Mouse (Mus musculus): ENCODE measurements at regions not wholly inside any gene's neighbourhood (a gene's known extent, or its start where the extent isn't known, plus 50 kb on each side); places are given as distances from the start of the nearest gene placed in this dataset.

DNA sequence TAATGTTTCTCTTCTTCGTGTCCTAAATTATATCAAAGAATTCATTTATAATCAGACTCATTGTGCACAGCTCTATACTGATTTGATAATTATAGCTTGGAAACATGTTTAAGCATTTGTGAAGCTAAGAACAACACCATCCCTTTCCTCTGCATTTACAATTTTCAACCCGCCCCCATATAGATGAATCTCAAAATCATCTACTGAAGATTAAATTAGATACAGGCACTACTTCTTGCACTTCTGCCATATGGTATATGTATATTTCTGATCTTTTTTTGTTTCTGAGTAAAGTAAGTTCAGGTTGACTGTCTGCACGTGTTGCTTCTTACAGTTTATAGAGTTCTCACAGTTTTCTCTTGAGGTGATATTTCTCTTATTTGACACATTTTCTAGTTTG, 583.1 kb upstream of the C030005K15Rik start:
- no peak for DNase-seq

DNA sequence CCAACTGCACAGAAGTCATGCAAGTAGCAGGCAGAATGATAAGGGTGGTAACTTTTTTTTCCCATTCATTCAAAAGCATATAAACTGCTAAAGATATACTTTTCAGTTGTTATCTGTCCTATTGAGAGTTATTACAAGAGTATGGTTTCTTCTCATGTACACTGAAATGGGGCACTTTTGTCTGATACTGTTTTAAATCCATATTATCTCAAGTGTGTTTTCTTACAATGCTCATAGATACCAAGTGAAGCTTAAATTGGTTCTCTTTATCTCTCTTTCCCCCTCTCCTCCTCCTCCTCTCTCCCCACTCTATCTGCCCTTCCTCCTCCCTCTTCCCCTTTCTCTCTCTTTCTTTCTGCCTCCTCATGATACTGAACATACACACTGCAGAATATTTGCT, 584.8 kb upstream of the C030005K15Rik start:
- no peak for DNase-seq

DNA sequence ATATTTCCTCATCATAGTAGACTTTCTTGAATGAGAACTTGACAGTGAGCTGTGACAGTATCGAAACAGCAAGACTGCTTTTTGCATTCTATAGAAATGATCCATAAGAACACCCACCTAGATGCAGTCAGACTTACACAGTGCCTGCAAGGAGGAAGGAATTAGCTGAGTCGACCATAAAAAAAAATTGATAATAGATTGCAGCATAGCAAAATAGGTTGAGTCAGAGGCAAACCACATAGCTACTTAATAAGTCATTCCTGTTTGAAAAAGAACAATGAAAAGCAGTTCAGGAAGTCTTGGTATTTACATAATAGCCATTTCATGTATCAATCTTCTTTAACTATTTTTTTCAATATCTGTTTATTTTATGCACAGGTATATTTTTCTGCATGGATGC, 591.9 kb upstream of the C030005K15Rik start:
- DNase-seq: no peak

DNA sequence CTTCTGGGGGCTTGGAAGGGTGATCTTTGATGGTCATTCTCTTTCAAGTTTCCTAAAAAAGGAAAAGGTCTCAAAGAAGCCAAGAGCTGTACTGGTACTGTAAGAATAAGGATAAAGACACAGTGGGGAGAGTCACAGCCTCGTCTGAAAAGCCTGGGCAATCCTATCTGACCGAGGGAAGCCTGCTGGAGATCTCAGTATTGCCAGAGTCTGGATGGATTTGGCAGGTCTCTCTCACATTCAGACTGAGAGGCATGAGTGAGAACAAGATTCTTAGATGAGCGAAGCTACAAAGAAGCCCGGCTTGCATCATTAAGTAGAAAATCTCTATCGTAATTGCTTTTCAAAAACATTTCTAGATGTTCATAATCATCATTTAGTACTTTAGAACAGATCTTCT, 590.4 kb upstream of the Atp2b1 start:
- no peak for DNase-seq

DNA sequence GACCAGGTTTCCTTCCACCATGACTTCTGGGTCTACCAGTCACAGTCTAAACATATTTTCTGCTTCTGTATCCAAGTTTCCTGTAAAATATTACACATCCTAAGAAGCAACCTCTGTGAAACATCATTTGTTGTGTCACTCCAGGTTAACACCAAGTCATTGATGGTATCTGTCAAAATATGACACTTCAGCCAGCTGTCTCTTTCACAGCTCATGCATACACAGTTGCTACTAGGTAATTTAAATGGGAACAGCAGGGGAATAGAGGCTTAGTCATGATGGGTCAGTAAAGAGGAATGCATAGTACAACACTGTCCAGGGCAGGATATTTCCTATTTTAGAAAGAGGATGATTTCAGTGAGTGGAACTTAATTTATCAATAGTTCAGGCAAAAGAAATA, 589.6 kb upstream of the Atp2b1 start:
- DNase-seq: no peak

DNA sequence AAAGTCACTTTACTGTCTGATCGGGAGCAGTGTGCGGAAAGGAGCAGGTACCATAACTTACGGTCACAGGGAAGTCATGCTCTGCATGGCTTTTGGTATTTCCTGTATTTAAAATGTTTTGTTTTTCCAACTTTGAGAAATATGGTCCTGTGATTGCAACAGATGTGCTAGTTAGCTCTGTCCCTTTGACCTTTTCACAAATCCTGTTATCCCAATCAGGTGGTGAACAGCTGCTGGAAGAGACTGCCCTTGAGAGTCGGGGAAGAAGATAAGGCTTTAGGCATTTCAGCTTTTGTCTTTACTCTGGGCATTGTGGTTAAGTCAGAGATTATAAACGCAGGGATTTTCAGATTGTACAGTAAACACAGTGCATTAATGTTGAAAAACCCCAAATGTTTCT, 588.5 kb upstream of the Atp2b1 start:
- no peak for DNase-seq

DNA sequence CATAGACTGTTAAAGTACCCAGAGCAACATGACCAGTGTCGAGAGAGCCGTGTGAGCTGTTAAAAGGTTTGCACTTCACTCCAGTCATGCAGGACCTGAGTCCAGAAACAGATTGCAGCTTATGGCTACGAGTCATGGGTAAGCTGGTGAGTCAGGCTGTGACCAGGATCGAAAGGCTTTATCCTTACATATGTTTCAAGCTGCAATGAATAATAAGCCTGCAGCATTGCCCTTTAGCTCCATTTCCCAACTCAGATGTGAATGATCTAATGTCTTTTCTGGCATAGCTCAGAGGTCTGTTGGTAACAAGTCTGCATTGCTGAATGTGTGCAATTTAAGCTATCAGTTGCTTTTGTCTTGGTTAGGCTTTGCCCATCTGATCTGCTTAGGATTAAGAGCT, 581.5 kb upstream of the Atp2b1 start:
- DNase-seq: no peak

DNA sequence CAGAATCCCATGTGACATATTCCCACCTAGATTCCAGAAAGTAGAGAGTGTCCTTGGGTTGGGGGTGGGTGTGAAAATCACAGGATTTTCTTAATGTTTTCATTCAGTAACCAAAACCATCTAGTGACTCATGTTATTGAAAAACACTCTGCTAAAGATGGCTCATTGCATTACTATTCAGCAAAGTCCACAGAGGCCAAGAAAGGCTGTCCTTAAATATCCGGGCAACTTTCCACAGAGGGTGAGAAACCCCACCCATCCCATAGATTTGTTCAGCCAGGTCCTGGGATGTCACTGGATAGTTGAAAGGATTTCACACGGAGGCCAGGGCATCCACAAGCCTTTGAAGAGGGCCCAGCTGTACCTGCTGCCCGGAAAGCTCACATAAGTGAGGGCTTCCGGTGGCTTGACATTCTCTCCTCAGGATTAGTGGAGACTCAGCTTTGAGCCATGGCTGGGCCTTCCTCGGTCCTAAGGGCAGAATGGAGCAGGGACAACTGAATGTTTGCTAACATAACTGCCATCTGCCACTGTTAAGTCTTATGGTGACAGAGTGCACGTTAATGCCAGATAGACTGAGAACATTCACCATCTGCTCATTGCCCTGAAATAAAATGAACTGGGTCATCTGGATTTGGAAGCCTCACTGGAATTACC, 580.7 kb upstream of the Atp2b1 start:
- DNase-seq: no peak

DNA sequence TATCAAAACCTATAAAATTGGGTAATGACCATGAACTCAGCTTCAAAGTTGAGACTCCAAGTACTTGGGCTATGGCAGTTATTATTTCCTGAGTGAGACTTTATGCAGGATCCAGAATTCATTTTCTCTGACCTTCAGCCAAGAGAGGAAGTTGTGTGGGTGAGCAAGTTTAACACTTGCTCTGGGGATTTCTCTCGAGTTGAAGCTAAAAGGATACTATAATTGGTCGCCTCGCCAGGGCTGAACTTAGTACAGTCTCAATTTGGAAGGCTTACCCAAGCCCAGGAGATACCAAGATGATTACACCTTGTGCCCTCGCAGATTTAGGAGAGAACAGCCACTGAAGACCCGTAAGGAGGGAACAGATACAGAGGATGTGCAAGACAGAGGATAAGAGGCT, 570.4 kb upstream of the Atp2b1 start:
- no peak for DNase-seq

DNA sequence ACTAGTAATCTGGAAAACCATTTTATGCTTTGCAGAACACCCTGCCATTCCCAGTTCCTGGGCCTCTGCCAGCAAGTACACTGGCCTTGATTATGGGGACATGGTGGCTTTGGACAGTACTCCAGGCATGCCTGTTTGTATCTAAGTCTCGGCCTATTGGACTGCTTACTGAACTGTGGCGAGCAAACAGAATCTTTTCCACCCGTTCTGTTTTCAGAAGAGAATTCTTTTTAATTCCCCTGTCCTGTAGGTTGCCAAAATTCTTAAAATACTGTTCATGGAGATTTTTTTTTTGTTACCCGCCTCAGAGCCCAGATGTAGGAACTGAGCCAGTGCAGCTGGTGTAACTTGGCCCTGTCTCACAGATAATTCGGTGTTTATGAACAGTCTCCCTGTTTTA, 564.7 kb upstream of the Atp2b1 start:
- DNase-seq: peak; percentile 35

DNA sequence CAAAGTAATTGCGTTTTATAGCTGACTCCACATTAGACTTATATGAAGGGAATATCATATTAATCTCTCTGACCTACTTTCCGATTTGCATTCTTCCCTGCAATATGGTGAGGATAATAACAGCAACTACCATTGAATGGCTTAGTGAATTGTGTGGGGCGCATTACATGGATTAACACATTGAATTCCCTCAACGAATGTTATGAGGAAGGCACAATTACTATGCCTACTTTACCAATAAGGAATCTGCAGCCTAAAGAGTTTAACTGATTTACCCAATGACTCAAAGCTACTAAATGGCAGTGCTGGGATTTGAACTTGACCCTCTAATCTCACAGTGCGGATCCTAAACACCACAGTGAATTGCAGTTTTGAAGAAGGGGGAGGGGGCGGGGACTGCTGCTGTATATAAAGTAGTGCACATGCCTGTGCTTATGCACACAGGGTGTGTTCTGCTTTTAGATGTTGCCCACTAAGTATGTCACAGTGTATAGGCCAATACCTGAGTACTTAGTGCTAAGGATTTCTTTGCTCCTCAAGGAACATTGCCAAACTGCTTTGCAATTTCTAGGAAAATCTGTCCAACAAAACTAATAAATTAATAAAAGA, 563.8 kb upstream of the Atp2b1 start:
- no peak for DNase-seq

DNA sequence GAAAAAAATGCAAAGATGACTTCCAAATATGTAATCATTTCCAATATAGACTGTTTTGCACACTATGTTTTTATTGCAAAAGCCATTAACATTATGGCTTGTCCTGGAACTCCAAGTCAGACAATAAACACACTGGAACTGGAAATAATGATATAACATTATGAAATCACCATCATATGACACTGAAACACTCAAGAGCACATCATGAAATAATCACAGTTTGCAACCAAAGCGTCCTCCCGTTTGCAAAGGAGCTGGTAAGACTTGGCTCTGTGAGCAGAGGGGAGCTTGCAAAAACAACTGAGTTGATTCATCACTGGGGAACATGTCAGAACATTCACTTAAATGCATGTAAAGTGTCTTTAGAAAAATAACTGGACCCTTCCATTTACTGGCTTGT, 562.1 kb upstream of the Atp2b1 start:
- DNase-seq: no peak

DNA sequence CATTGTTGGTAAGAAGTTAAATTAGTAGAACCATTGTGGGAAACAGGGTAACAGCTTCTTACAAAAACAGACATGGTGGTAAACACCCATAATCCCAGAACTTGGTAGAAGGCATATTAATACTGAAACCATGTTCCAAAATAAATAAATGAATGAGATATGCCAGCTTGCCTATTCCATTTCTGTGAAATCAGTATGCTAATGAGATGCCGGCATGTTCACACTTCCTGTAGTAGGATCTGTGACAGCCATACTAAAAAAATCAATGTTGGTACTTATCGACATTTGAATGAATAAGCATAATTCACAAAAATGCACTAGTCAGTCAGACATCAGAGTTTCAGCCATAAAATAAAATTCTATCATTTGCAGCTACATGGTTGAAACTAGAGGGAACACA, 559.7 kb upstream of the Atp2b1 start:
- DNase-seq: no peak

DNA sequence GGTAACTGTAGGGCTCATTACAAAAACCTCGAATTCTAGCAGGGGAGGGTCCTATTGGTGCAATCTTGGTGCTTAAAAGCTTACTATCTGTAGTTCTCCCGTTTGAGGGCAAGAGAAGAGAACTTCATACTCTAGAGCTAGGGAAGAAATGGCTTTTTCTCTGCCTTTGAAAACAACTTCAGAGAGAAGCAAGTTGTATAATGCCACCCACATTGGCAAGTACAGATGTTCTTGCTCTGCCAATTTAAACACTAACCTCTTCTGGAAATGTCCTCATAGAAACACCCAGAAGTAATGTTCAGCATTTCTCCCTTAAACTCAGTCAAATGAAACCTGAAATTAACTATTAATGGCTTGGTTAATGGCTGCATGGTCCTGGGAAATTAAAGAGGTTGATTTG, 549.6 kb upstream of the Atp2b1 start:
- DNase-seq: no peak

DNA sequence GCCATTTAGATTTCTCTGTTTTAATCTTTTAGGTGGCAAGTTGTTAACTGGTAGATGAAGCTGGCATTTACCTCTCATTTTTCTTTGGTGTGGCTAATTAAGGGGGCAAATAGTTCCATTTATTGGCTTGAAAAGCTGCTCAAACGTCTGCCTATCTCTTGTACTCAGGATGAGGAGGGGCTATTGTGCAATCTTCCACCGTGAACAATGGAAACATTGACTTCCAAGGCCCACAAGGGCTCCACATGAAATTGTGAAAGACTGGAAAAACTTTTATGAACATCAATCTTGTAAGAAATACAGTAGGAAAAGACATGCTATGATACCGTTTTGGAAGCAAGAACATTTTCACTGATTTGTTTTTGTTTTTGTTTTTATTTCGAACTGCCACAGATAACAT, 541.6 kb upstream of the Atp2b1 start:
- DNase-seq: no peak

DNA sequence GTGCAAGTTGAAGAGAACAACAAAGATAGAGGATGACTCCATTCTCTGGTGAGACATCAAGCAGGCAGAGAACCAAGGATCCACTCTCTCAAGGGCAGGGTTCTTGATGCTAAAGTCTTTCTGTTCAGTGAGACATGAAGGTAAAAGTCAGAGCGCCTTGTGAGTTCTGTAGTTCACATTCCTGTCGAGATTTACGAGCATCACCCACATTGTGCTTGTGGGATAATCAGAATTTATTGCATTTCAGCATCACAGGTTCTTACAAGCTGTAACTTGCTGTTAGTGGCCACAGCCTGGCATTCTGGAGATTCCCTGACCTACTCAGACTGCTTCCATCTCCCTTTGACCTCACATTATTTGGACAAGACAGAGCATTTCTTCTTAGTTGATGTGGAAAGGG, 540.9 kb upstream of the Atp2b1 start:
- DNase-seq: no peak

DNA sequence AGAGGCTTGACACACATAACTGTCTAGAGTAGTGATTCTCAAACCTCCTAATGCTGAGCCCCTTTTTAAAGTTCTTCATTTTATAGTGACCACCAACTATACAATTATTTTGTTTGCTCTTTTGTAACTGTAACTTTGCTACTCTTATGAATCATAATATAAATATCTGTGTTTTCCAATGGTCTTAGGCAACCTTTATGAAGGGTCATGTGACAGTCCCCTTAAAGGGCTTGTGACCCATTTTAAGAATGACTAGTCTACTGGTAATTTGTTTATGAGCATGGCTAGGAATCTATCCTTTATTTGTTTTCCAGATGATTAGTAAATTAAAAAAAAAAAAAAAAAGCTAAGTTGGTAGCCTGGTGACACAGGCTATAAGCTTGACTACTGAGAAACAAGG, 539.5 kb upstream of the Atp2b1 start:
- no peak for DNase-seq

DNA sequence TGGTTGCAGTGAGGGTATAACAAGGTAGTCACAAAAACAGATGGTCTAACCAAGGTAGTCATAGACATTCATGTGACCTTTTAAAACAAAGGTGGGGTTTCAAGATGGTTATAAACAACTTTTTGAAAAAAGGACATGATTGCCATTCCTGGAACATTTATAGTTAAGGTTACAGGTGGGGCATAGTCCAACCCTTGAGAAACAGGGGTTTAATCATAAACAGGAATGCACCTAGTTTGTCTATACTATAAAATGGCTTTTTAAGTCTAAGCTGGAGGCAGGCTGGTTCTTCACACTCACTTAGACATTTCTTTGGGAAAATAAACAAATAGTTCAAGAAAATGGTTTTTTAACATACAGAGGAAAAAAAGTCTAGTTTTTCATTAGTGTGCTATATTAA, 525.7 kb upstream of the Atp2b1 start:
- no peak for DNase-seq

DNA sequence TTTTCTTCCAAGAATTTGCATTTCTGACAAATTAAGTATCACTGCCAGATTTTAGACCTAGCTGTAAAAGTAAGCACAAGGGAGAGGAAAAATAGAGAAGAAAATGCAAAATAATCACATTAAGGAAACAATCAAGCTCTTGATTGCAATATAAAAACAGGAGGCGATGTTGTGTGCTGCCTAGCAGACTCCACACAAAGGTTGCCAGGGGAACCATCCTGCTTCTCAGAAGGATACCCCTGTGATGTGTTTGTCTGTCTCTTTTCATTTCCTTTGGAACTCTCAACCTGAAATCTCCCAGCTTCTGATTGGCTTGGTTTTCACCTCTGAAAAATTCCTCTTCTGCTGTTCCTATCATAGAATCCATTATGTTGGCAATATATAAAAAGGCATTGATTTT, 514.3 kb upstream of the Atp2b1 start:
- DNase-seq: no peak

DNA sequence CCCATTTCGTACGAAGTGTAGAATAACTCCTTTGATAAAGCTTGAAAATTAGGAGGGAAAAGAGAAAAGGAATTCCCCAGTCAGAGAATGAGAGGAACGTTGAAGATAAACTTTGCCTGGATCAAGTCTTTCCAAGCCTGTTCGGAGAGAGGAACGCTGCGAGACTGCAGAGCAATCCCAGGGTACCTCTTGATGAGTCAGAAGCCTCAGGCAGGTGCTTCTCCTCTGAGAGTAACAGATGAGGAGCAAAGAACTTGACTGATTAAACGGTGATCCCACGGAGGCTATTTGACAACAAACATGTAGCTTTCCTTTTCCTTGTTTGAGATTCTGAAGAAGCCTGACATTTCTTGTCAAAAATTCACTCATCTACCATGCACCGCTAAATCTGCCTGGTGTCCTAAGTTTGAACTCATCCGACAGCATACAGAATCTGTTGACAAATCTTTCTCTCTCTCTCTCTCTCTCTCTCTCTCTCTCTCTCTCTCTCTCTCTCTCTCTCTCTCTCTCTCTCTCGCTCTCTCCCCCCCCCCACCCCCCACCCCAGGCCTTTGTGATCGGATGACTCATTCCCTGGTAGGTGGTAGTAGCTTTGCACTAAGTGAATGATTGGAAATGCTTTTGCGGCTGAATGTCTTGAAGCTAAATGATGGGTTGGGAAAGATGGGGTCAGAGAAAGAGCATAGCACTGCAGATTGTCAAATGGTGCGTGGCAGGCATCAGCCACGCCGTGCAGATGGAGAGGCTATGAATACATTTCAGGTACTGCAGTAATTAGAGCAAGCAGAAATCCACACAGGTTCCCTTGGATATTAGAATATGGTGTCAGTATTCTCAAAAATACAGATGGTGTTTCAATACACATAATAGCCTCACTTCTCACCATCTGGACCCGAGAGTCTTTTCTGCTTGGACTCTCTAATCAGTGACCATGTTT, 496.1 kb upstream of the Atp2b1 start:
- DNase-seq: no peak

DNA sequence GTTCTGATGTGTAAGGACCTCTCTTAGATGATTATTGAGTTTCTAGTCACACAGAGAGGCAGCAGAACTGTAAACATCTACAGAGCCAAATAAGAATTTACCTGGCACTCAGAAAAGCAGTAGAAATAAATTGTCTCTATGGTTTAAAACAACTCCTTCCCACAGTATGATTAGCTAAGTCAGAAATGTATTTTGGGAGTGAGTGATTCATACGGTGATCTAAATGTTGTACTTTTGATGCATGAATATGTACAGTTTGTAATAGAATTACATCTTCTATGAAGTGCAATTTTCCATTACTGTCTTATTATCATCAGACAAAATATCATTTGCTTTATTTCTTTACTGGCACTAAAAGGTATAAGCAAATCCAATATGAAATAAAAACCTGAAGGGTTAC, 489.8 kb upstream of the Atp2b1 start:
- no peak for DNase-seq

DNA sequence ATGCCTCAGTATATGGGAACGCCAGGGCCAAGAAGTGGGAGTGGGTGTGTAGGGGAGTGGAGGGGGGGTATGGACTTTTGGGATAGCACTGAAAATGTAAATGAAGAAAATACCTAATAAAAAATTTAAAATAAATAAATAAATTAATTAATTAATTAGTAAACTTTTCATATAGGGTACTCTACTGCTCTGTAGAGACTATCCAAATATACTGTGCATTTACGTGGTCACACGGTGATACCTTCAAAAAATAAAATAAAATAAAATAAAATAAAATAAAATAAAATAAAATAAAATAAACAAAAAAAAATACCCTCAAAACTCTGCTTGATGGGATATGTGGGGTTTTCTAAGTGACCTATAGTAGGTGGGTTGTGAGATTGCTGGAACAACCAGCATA, 479.2 kb upstream of the Atp2b1 start:
- DNase-seq: no peak

DNA sequence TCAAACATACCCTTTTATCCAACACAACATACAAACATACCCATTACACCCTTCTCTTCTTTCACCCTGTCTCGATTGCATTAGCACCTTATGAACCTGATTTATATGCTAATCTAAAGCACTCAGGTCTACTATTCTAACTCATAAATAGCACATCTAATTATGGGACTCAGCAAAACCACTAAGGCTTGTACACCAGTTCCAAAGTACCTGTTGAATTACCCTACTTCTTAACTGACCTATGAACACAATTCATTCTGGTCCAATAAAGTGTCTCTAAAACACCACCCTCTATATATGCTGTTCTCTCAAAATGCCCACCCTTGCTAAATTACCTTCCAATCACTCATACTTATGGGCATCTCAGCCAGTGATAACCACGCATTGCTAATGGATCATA, 452.7 kb upstream of the Atp2b1 start:
- no peak for DNase-seq

DNA sequence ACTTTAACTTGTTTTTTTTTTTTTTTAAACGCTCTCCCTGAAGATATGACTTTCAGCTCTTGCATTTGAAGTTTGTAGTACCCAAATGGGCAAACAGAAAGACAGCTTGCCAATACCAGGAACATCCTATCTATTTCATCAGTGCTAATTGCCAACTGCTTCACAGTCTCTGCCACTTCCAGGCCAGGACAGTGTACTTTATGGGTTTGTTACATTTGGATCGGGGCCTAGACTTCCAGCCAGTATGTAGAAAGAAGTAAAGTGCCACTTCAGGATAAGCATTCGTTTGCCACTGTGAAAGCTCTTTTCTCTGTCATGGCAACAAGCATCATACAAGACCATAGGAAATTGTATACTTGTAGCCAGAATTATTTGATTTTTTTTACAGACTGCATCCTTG, 439.6 kb upstream of the Atp2b1 start:
- DNase-seq: no peak

All from adrenal gland, adult 8-10 months (tissue).